Mouse (Mus musculus): ENCODE measurements around the gene Oaz3. TPM values are rescaled to one million over a fixed set of nuclear protein-coding genes. Genes with fewer than 3 reads are reported as not detected.

Gene Oaz3
- polyA plus RNA-seq, 1 experiment from 2014 or later = 1.7 TPM

GRCm38 (mm10) chr3:94478591-94479169 is 35.0 kb upstream of the Oaz3 start:
- ATAC-seq (ENCODE audit: low read depth) = peak; percentile 39
- Histone ChIP-seq H3K4me2 (ENCODE audit: low read depth, low read length) (peak overlapping the region; percentile 57), H3K27ac (ENCODE audit: low read depth, low read length) (peak overlapping the region; percentile 88), H3K9ac (replicated peaks; ENCODE audit: low read depth, low read length) (peak overlapping the region; percentile 88), H3K36me3 (ENCODE audit: control insufficient read depth, insufficient read depth, low read length) (peaks cover 6% of the 10 kb centered on the region; the same call in 1 of the 2 replicates), H3K4me1 (ENCODE audit: control insufficient read depth, insufficient read depth, low read length) (peaks cover 35% of the 10 kb centered on the region), H3K27me3 (ENCODE audit: control insufficient read depth, insufficient read depth, low read length) (no peaks in the 10 kb centered on the region; the same call in 1 of the 2 replicates), H3K4me3 (ENCODE audit: low read depth, low read length) (peak overlapping the region; percentile 63), H3K9me3 (ENCODE audit: control insufficient read depth, low read length) (no peaks in the 10 kb centered on the region)
- WGBS = 5% methylated on average over 9 of the region's 9 CpGs

GRCm38 (mm10) chr3:94477981-94478422 is 34.3 kb upstream of the Oaz3 start, which contains the start of gene Celf3:
TSS of gene Celf3 (plus strand) at chr3:94478295.
- H3K4me1 ChIP-seq (ENCODE audit: control insufficient read depth, insufficient read depth, low read length) = peaks cover 28% of the 10 kb centered on the region

GRCm38 (mm10) chr3:94477444-94477843 is 33.7 kb upstream of the Oaz3 start:
- Histone ChIP-seq H3K9me3 (ENCODE audit: control insufficient read depth, low read length) (no peaks in the 10 kb centered on the region), H3K36me3 (ENCODE audit: control insufficient read depth, insufficient read depth, low read length) (peaks cover 6% of the 10 kb centered on the region; the same call in 1 of the 2 replicates), H3K27me3 (ENCODE audit: control insufficient read depth, insufficient read depth, low read length) (no peaks in the 10 kb centered on the region; the same call in 1 of the 2 replicates), H3K4me2 (ENCODE audit: low read depth, low read length) (peak overlapping the region; percentile 57), H3K4me1 (ENCODE audit: control insufficient read depth, insufficient read depth, low read length) (peaks cover 25% of the 10 kb centered on the region), H3K27ac (ENCODE audit: low read depth, low read length) (peak overlapping the region; percentile 88), H3K4me3 (ENCODE audit: low read depth, low read length) (peak overlapping the region; percentile 63), H3K9ac (replicated peaks; ENCODE audit: low read depth, low read length) (peak overlapping the region; percentile 50)
- 26% methylated on average over 4 of the region's 4 CpGs for WGBS
- ATAC-seq (ENCODE audit: low read depth) = peak; percentile 25

More at GRCm38 (mm10) chr3:94477981-94478422, 34.3 kb upstream of the Oaz3 start, which contains the start of gene Celf3:
- WGBS = 1% methylated on average over 14 of the region's 14 CpGs
- no peaks in the 10 kb centered on the region; the same call in 1 of the 2 replicates for H3K27me3 ChIP-seq (ENCODE audit: control insufficient read depth, insufficient read depth, low read length)
- H3K9ac ChIP-seq (replicated peaks; ENCODE audit: low read depth, low read length) = peak within 1 kb of the TSS; percentile 88
- H3K27ac ChIP-seq (ENCODE audit: low read depth, low read length) = peak within 1 kb of the TSS; percentile 88
- peak; percentile 93 for ATAC-seq (ENCODE audit: low read depth)
- no peaks in the 10 kb centered on the region for H3K9me3 ChIP-seq (ENCODE audit: control insufficient read depth, low read length)
- H3K4me3 ChIP-seq (ENCODE audit: low read depth, low read length) = peak within 1 kb of the TSS; percentile 63
- peak within 1 kb of the TSS; percentile 57 for H3K4me2 ChIP-seq (ENCODE audit: low read depth, low read length)
- H3K36me3 ChIP-seq (ENCODE audit: control insufficient read depth, insufficient read depth, low read length) = peaks cover 6% of the 10 kb centered on the region; the same call in 1 of the 2 replicates

- H3K27ac ChIP-seq (ENCODE audit: low read depth, low read length) = 0 out of 2 replicates have a peak overlapping the region, but pooled peaks have one; percentile 12
- peaks cover 3% of the 10 kb centered on the region; the same call in 1 of the 2 replicates for H3K36me3 ChIP-seq (ENCODE audit: control insufficient read depth, insufficient read depth, low read length)
- no peak overlapping the region for H3K4me2 ChIP-seq (ENCODE audit: low read depth, low read length)
- H3K9ac ChIP-seq (replicated peaks; ENCODE audit: low read depth, low read length) = no peak overlapping the region
- peaks cover 21% of the 10 kb centered on the region for H3K4me1 ChIP-seq (ENCODE audit: control insufficient read depth, insufficient read depth, low read length)
- no peak overlapping the region for H3K4me3 ChIP-seq (ENCODE audit: low read depth, low read length)
- WGBS = 55% methylated on average over 8 of the region's 8 CpGs
- no peaks in the 10 kb centered on the region for H3K9me3 ChIP-seq (ENCODE audit: control insufficient read depth, low read length)
- H3K27me3 ChIP-seq (ENCODE audit: control insufficient read depth, insufficient read depth, low read length) = no peaks in the 10 kb centered on the region; the same call in 1 of the 2 replicates
- no peak for ATAC-seq (ENCODE audit: low read depth)
Measured at GRCm38 (mm10) chr3:94476301-94477035, 32.8 kb upstream of the Oaz3 start.

- Histone ChIP-seq H3K4me2 (ENCODE audit: low read depth, low read length) (no peak overlapping the region), H3K4me1 (ENCODE audit: control insufficient read depth, insufficient read depth, low read length) (peaks cover 7% of the 10 kb centered on the region; the same call in 1 of the 2 replicates), H3K27ac (ENCODE audit: low read depth, low read length) (no peak overlapping the region), H3K9me3 (ENCODE audit: control insufficient read depth, low read length) (no peaks in the 10 kb centered on the region), H3K36me3 (ENCODE audit: control insufficient read depth, insufficient read depth, low read length) (no peaks in the 10 kb centered on the region), H3K9ac (replicated peaks; ENCODE audit: low read depth, low read length) (no peak overlapping the region), H3K27me3 (ENCODE audit: control insufficient read depth, insufficient read depth, low read length) (no peaks in the 10 kb centered on the region; the same call in 1 of the 2 replicates), H3K4me3 (ENCODE audit: low read depth, low read length) (no peak overlapping the region)
- WGBS = 76% methylated on average over 5 of the region's 5 CpGs
- no peak for ATAC-seq (ENCODE audit: low read depth)
Measured at GRCm38 (mm10) chr3:94473567-94474232, 30.0 kb upstream of the Oaz3 start.

GRCm38 (mm10) chr3:94473115-94473505 is 29.4 kb upstream of the Oaz3 start:
- no peaks in the 10 kb centered on the region for H3K9me3 ChIP-seq (ENCODE audit: control insufficient read depth, low read length)
- ATAC-seq (ENCODE audit: low read depth) = no peak
- no peak overlapping the region for H3K9ac ChIP-seq (replicated peaks; ENCODE audit: low read depth, low read length)
- H3K36me3 ChIP-seq (ENCODE audit: control insufficient read depth, insufficient read depth, low read length) = no peaks in the 10 kb centered on the region
- peak overlapping the region; percentile 51; the same call in 1 of the 2 replicates for H3K4me2 ChIP-seq (ENCODE audit: low read depth, low read length)
- 57% methylated on average over 10 of the region's 10 CpGs for WGBS
- H3K4me1 ChIP-seq (ENCODE audit: control insufficient read depth, insufficient read depth, low read length) = peaks cover 7% of the 10 kb centered on the region; the same call in 1 of the 2 replicates
- peak overlapping the region; percentile 17; the same call in 1 of the 2 replicates for H3K4me3 ChIP-seq (ENCODE audit: low read depth, low read length)
- no peaks in the 10 kb centered on the region for H3K27me3 ChIP-seq (ENCODE audit: control insufficient read depth, insufficient read depth, low read length)
- H3K27ac ChIP-seq (ENCODE audit: low read depth, low read length) = no peak overlapping the region

GRCm38 (mm10) chr3:94472447-94473114 is 28.9 kb upstream of the Oaz3 start:
- peak overlapping the region; percentile 51 for H3K4me2 ChIP-seq (ENCODE audit: low read depth, low read length)
- WGBS = 11% methylated on average over 28 of the region's 28 CpGs

GRCm38 (mm10) chr3:94468931-94469330 is 25.2 kb upstream of the Oaz3 start:
- WGBS = 45% methylated on average over 3 of the region's 3 CpGs
- H3K4me1 ChIP-seq (ENCODE audit: control insufficient read depth, insufficient read depth, low read length) = peaks cover 17% of the 10 kb centered on the region
- no peaks in the 10 kb centered on the region for H3K36me3 ChIP-seq (ENCODE audit: control insufficient read depth, insufficient read depth, low read length)
- H3K4me3 ChIP-seq (ENCODE audit: low read depth, low read length) = no peak overlapping the region
- no peaks in the 10 kb centered on the region for H3K9me3 ChIP-seq (ENCODE audit: control insufficient read depth, low read length)
- H3K4me2 ChIP-seq (ENCODE audit: low read depth, low read length) = no peak overlapping the region
- H3K9ac ChIP-seq (replicated peaks; ENCODE audit: low read depth, low read length) = no peak overlapping the region
- no peak for ATAC-seq (ENCODE audit: low read depth)
- H3K27ac ChIP-seq (ENCODE audit: low read depth, low read length) = no peak overlapping the region
- H3K27me3 ChIP-seq (ENCODE audit: control insufficient read depth, insufficient read depth, low read length) = no peaks in the 10 kb centered on the region

More at GRCm38 (mm10) chr3:94472447-94473114, 28.9 kb upstream of the Oaz3 start:
- Histone ChIP-seq H3K9me3 (ENCODE audit: control insufficient read depth, low read length) (no peaks in the 10 kb centered on the region), H3K4me1 (ENCODE audit: control insufficient read depth, insufficient read depth, low read length) (peaks cover 7% of the 10 kb centered on the region; the same call in 1 of the 2 replicates), H3K27me3 (ENCODE audit: control insufficient read depth, insufficient read depth, low read length) (no peaks in the 10 kb centered on the region), H3K4me3 (ENCODE audit: low read depth, low read length) (peak overlapping the region; percentile 17; the same call in 1 of the 2 replicates), H3K36me3 (ENCODE audit: control insufficient read depth, insufficient read depth, low read length) (no peaks in the 10 kb centered on the region), H3K27ac (ENCODE audit: low read depth, low read length) (no peak overlapping the region), H3K9ac (replicated peaks; ENCODE audit: low read depth, low read length) (no peak overlapping the region)
- peak; percentile 59; the same call in 1 of the 2 replicates for ATAC-seq (ENCODE audit: low read depth)

All from neural tube, embryonic 14.5 days (tissue).